Mouse (Mus musculus) brown adipose tissue, adult 24 weeks (tissue): Measurements from ENCODE around the gene Cops2. TPM values are rescaled to one million over a fixed set of nuclear protein-coding genes. Genes with fewer than 3 reads are reported as not detected.
A peak's percentile ranks its signal among the peaks of the same experiment; 100 is the strongest.

ENCODE experiments used
- H3K27ac ChIP-seq: fragments of 200-500 bp; replicated peaks from 2 replicates; pipeline ENCODE4 v1.5.1; 2012; ENCODE audit warnings: low read depth, mild to moderate bottlenecking, low read length
- H3K4me1 ChIP-seq: fragments of 200-500 bp; 2 replicates; pipeline ENCODE4 v1.6.1; 2012; ENCODE audit warnings: low read length, mixed read lengths; ENCODE audit not compliant: control insufficient read depth, insufficient read depth, insufficient read length
- H3K4me3 ChIP-seq: fragments of 200-500 bp; 2 replicates; pipeline ENCODE4 v1.5.1; 2012; ENCODE audit warnings: low read depth, mild to moderate bottlenecking, low read length, moderate library complexity; ENCODE audit not compliant: insufficient read depth
- polyA plus RNA-seq: library from polyadenylated mRNA; stranded (reverse); fragments of >200 nt; gene quantifications from 2 replicates; pipeline ENCODE4 v1.2.4, GENCODE M21; 2012; ENCODE audit not compliant: missing spikeins, insufficient read depth, insufficient read length

The Cops2 gene
- 79.8 and 133 TPM in 2 replicates for polyA plus RNA-seq

- H3K27ac ChIP-seq, result peak within 1 kb of the TSS; percentile 64
- H3K4me1 ChIP-seq, result no peaks in the 10 kb centered on the region
- H3K4me3 ChIP-seq, result peak within 1 kb of the TSS; percentile 91
Measured at GRCm38 (mm10) chr2:125858521-125859280, at the start of gene Cops2, which contains the start of gene Galk2. Gene Cops2 (minus strand): TSS chr2:125859139. Gene Galk2 (plus strand): TSS chr2:125859109.

- no peaks in the 10 kb centered on the region for H3K4me1 ChIP-seq
- no peak overlapping the region for H3K4me3 ChIP-seq
- no peak overlapping the region for H3K27ac ChIP-seq
Measured at GRCm38 (mm10) chr2:125907580-125908255, 48.8 kb upstream of the Cops2 start.

GRCm38 (mm10) chr2:125906407-125907066 lies 47.6 kb upstream of the Cops2 start:
- Histone ChIP-seq H3K27ac (no peak overlapping the region), H3K4me3 (no peak overlapping the region), H3K4me1 (no peaks in the 10 kb centered on the region)

- H3K4me1 ChIP-seq, result no peaks in the 10 kb centered on the region
- no peak overlapping the region for H3K4me3 ChIP-seq
- H3K27ac ChIP-seq, result no peak overlapping the region
Measured at GRCm38 (mm10) chr2:125901426-125901825, 42.5 kb upstream of the Cops2 start.

GRCm38 (mm10) chr2:125900797-125901410 lies 42.0 kb upstream of the Cops2 start:
- Histone ChIP-seq H3K4me1 (no peaks in the 10 kb centered on the region), H3K4me3 (no peak overlapping the region), H3K27ac (no peak overlapping the region)

- Histone ChIP-seq H3K4me3 (no peak overlapping the region), H3K27ac (no peak overlapping the region), H3K4me1 (no peaks in the 10 kb centered on the region)
Measured at GRCm38 (mm10) chr2:125896355-125896754, 37.4 kb upstream of the Cops2 start.

GRCm38 (mm10) chr2:125895099-125895498 lies 36.2 kb upstream of the Cops2 start:
- H3K4me3 ChIP-seq, result no peak overlapping the region
- H3K4me1 ChIP-seq, result no peaks in the 10 kb centered on the region
- H3K27ac ChIP-seq, result no peak overlapping the region

- H3K27ac ChIP-seq, result no peak overlapping the region
- no peaks in the 10 kb centered on the region for H3K4me1 ChIP-seq
- no peak overlapping the region for H3K4me3 ChIP-seq
Measured at GRCm38 (mm10) chr2:125893096-125893495, 34.2 kb upstream of the Cops2 start.

GRCm38 (mm10) chr2:125885891-125886576 lies 27.1 kb upstream of the Cops2 start:
- H3K27ac ChIP-seq, result no peak overlapping the region
- H3K4me3 ChIP-seq, result no peak overlapping the region
- no peaks in the 10 kb centered on the region; the same call in 1 of the 2 replicates for H3K4me1 ChIP-seq

- H3K4me1 ChIP-seq, result peaks cover 4% of the 10 kb centered on the region; the same call in 1 of the 2 replicates
- no peak overlapping the region for H3K27ac ChIP-seq
- no peak overlapping the region for H3K4me3 ChIP-seq
Measured at GRCm38 (mm10) chr2:125870159-125870558, 11.2 kb upstream of the Cops2 start.

- no peak overlapping the region for H3K27ac ChIP-seq
- H3K4me3 ChIP-seq, result no peak overlapping the region
- peaks cover 4% of the 10 kb centered on the region; the same call in 1 of the 2 replicates for H3K4me1 ChIP-seq
Measured at GRCm38 (mm10) chr2:125868301-125868700, 9.4 kb upstream of the Cops2 start.

GRCm38 (mm10) chr2:125866058-125866740 lies 7.3 kb upstream of the Cops2 start:
- Histone ChIP-seq H3K4me3 (peak overlapping the region; percentile 78), H3K4me1 (peaks cover 4% of the 10 kb centered on the region; the same call in 1 of the 2 replicates), H3K27ac (no peak overlapping the region)

GRCm38 (mm10) chr2:125865585-125865984 lies 6.6 kb upstream of the Cops2 start:
- Histone ChIP-seq H3K4me1 (peaks cover 4% of the 10 kb centered on the region; the same call in 1 of the 2 replicates), H3K27ac (no peak overlapping the region), H3K4me3 (no peak overlapping the region)

- Histone ChIP-seq H3K4me3 (no peak overlapping the region), H3K27ac (no peak overlapping the region)
Measured at GRCm38 (mm10) chr2:125864551-125864950, 5.6 kb upstream of the Cops2 start.

More at GRCm38 (mm10) chr2:125864551-125864950, 5.6 kb upstream of the Cops2 start:
- H3K4me1 ChIP-seq, result peaks cover 4% of the 10 kb centered on the region; the same call in 1 of the 2 replicates
